Mouse (Mus musculus) MEL (cell line): ENCODE measurements around the gene Psma2. TPM values are rescaled to one million over a fixed set of nuclear protein-coding genes. Genes with fewer than 3 reads are reported as not detected.
A peak's percentile ranks its signal among the peaks of the same experiment; 100 is the strongest.

ENCODE experiments used
- DNase-seq: peaks from one replicate; pipeline ENCODE4 v3.0.0; 2011; ENCODE audit warnings: low read depth, low spot score
- H3K27ac ChIP-seq: 2 replicates; pipeline ENCODE4 v1.5.1; 2012; ENCODE audit warnings: low read depth, mild to moderate bottlenecking, control low read depth, low read length, moderate library complexity; ENCODE audit not compliant: control insufficient read depth
- H3K27me3 ChIP-seq, 2 experiments: fragments of 150-350 bp in 1 of 2; sonication (generic) in 1 of 2; 2 replicates each; pipeline ENCODE4 v1.6.1; 2012; ENCODE audit warnings: low read length in 2 of 2, mild to moderate bottlenecking in 2 of 2, improper control_type of control experiment in 1 of 2, moderate library complexity in 1 of 2; ENCODE audit not compliant: insufficient read depth in 2 of 2, control insufficient read depth in 1 of 2
- H3K36me3 ChIP-seq, 2 experiments: 2 replicates each; pipeline ENCODE4 v1.6.1; 2012 to 2014; ENCODE audit warnings: low read length in 2 of 2, improper control_type of control experiment in 1 of 2, inconsistent platforms in 1 of 2, mild to moderate bottlenecking in 1 of 2; ENCODE audit not compliant: insufficient read depth in 2 of 2, control insufficient read depth in 1 of 2
- H3K4me1 ChIP-seq, 2 experiments: fragments of 150-350 bp in 1 of 2; sonication (generic) in 1 of 2; 2 replicates each; pipeline ENCODE4 v1.6.1; 2012; ENCODE audit warnings: low read length in 2 of 2, improper control_type of control experiment in 1 of 2, mild to moderate bottlenecking in 1 of 2; ENCODE audit not compliant: insufficient read depth in 2 of 2, control insufficient read depth in 1 of 2
- H3K4me3 ChIP-seq, 2 experiments: fragments of 150-350 bp in 1 of 2; sonication (generic) in 1 of 2; 2 replicates each; pipeline ENCODE4 v1.5.1; 2012; ENCODE audit warnings: low read depth in 2 of 2, low read length in 2 of 2, mild to moderate bottlenecking in 2 of 2, moderate library complexity in 2 of 2, control low read depth in 1 of 2, improper control_type of control experiment in 1 of 2; ENCODE audit not compliant: control insufficient read depth in 1 of 2, insufficient read depth in 1 of 2
- H3K79me2 ChIP-seq: 2 replicates; pipeline ENCODE4 v1.6.1; 2012; ENCODE audit warnings: mild to moderate bottlenecking, low read length, moderate library complexity; ENCODE audit not compliant: control insufficient read depth, poor library complexity, insufficient read depth
- H3K9ac ChIP-seq: 2 replicates; pipeline ENCODE4 v1.6.1; 2012; ENCODE audit warnings: low read depth, mild to moderate bottlenecking, control low read depth, low read length, moderate library complexity; ENCODE audit not compliant: control insufficient read depth, poor library complexity, severe bottlenecking
- H3K9me3 ChIP-seq: fragments of 150-350 bp; sonication (generic); replicated peaks from 2 replicates; pipeline ENCODE4 v1.6.1; 2012; ENCODE audit warnings: mild to moderate bottlenecking, low read length, improper control_type of control experiment, moderate library complexity; ENCODE audit not compliant: insufficient read depth
- CTCF ChIP-seq, 3 experiments: IDR thresholded peaks in 2 of 3; conservative IDR thresholded peaks in 1 of 3; 2 replicates each; pipeline ENCODE4 v1.5.1; 2011 to 2012; ENCODE audit warnings: low read length in 3 of 3, low read depth in 2 of 3, mild to moderate bottlenecking in 2 of 3, improper control_type of control experiment in 1 of 3, inconsistent platforms in 1 of 3, mixed read lengths in 1 of 3, moderate library complexity in 1 of 3; ENCODE audit not compliant: control insufficient read depth in 1 of 3, insufficient read depth in 1 of 3, poor library complexity in 1 of 3, severe bottlenecking in 1 of 3
- ETS1 ChIP-seq: IDR thresholded peaks from 2 replicates; pipeline ENCODE4 v1.6.1; 2012; ENCODE audit warnings: low read depth, mild to moderate bottlenecking, inconsistent platforms, low read length, improper control_type of control experiment, moderate library complexity
- HCFC1 ChIP-seq: IDR thresholded peaks from 2 replicates; pipeline ENCODE4 v1.6.1; 2012; ENCODE audit warnings: low read depth, mild to moderate bottlenecking, inconsistent platforms, low read length, improper control_type of control experiment, moderate library complexity
- JUND ChIP-seq: IDR thresholded peaks from 2 replicates; pipeline ENCODE4 v1.6.1; 2011; ENCODE audit warnings: low read depth, mild to moderate bottlenecking, improper control_type of control experiment, low read length
- KAT2A ChIP-seq: conservative IDR thresholded peaks from 2 replicates; pipeline ENCODE4 v1.6.1; 2012; ENCODE audit warnings: low read depth, low read length, improper control_type of control experiment, inconsistent platforms
- NELFE ChIP-seq: IDR thresholded peaks from 2 replicates; pipeline ENCODE4 v1.6.1; 2011; ENCODE audit warnings: low read depth, low read length, improper control_type of control experiment
- POLR2A ChIP-seq, 2 experiments: IDR thresholded peaks; 2 replicates each; pipeline ENCODE4 v1.6.1; 2011 to 2012; ENCODE audit warnings: low read length in 2 of 2, mild to moderate bottlenecking in 2 of 2, control low read depth in 1 of 2, improper control_type of control experiment in 1 of 2, low read depth in 1 of 2, moderate library complexity in 1 of 2; ENCODE audit not compliant: control insufficient read depth in 1 of 2, insufficient read depth in 1 of 2, poor library complexity in 1 of 2
- RAD21 ChIP-seq: IDR thresholded peaks from 2 replicates; pipeline ENCODE4 v1.6.1; 2011; ENCODE audit warnings: mild to moderate bottlenecking, low read depth, low read length, improper control_type of control experiment
- RCOR1 ChIP-seq: IDR thresholded peaks from 2 replicates; pipeline ENCODE4 v1.6.1; 2012; ENCODE audit warnings: low read depth, mild to moderate bottlenecking, inconsistent platforms, low read length, improper control_type of control experiment
- SMC3 ChIP-seq: IDR thresholded peaks from 2 replicates; pipeline ENCODE4 v1.6.1; 2011; ENCODE audit warnings: low read depth, low read length, improper control_type of control experiment
- TAL1 ChIP-seq: IDR thresholded peaks from 2 replicates; pipeline ENCODE4 v1.6.1; 2012; ENCODE audit warnings: mild to moderate bottlenecking, inconsistent platforms, low read length, moderate library complexity, mixed read lengths
- TCF12 ChIP-seq: IDR thresholded peaks from 2 replicates; pipeline ENCODE4 v1.6.1; 2014; ENCODE audit warnings: low read depth, mild to moderate bottlenecking, inconsistent platforms, low read length, improper control_type of control experiment, moderate library complexity
- UBTF ChIP-seq: IDR thresholded peaks from 2 replicates; pipeline ENCODE4 v1.6.1; 2012; ENCODE audit warnings: low read depth, mild to moderate bottlenecking, inconsistent platforms, low read length, improper control_type of control experiment, moderate library complexity, borderline replicate concordance; ENCODE audit not compliant: insufficient read depth
- USF1 ChIP-seq: IDR thresholded peaks from 2 replicates; pipeline ENCODE4 v1.6.1; 2014; ENCODE audit warnings: low read depth, mild to moderate bottlenecking, inconsistent platforms, low read length, improper control_type of control experiment, moderate library complexity
- ZKSCAN1 ChIP-seq: IDR thresholded peaks from 2 replicates; pipeline ENCODE4 v1.6.1; 2012; ENCODE audit warnings: low read depth, mild to moderate bottlenecking, inconsistent platforms, low read length, improper control_type of control experiment, moderate library complexity
- ZMIZ1 ChIP-seq: IDR thresholded peaks from 2 replicates; pipeline ENCODE4 v1.6.1; 2012; ENCODE audit warnings: low read depth, mild to moderate bottlenecking, inconsistent platforms, low read length, improper control_type of control experiment, moderate library complexity
- ZNF384 ChIP-seq: IDR thresholded peaks from 2 replicates; pipeline ENCODE4 v1.6.1; 2012; ENCODE audit warnings: low read depth, mild to moderate bottlenecking, inconsistent platforms, low read length, improper control_type of control experiment
- polyA plus RNA-seq, 2 experiments: library from polyadenylated mRNA; stranded (reverse) in 1 of 2; unstranded in 1 of 2; fragments of >175 nt in 1 of 2; fragments of >200 nt in 1 of 2; gene quantifications; 2 replicates each; pipeline versions ENCODE4 v1.2.1 to v1.2.4; 2012; ENCODE audit warnings: low replicate concordance in 2 of 2, low read depth in 1 of 2; ENCODE audit not compliant: insufficient read length in 2 of 2, insufficient read depth in 1 of 2, missing spikeins in 1 of 2
- total RNA-seq: library from RNA; depleted of rRNA; stranded (reverse); fragments of 300-350 nt; gene quantifications from 2 replicates; pipeline ENCODE4 v1.2.3, GENCODE M21; 2012

Gene Psma2
- total and polyA plus RNA-seq, 3 experiments = 139 to 174 TPM; not detected in 1

GRCm38 (mm10) chr13:14670342-14670741 lies 57.3 kb downstream of the Psma2 start:
- H3K27me3 ChIP-seq = no peaks in the 10 kb centered on the region
- TF ChIP-seq RAD21 (peak; percentile 23), NELFE (no peak), CTCF (IDR thresholded peaks at IDR 0.05 in 2 of 3, conservative IDR thresholded peaks at IDR 0.05 in 1 of 3; ENCODE audit: control insufficient read depth in 1 of 3, insufficient read depth in 1 of 3, low read depth in 2 of 3, low read length in 3 of 3, poor library complexity in 1 of 3, severe bottlenecking in 1 of 3) (peak in 1 of 3 experiments; percentile 26; a peak in 1 of 6 replicates), SMC3 (peak; percentile 31), ETS1 (no peak)
- no peak overlapping the region for H3K27ac ChIP-seq
- no peaks in the 10 kb centered on the region for H3K36me3 ChIP-seq
- H3K4me1 ChIP-seq = no peaks in the 10 kb centered on the region
- DNase-seq = peak; percentile 13
- H3K4me3 ChIP-seq = no peak overlapping the region
- H3K9ac ChIP-seq = no peak overlapping the region
- no peaks in the 10 kb centered on the region for H3K9me3 ChIP-seq
- H3K79me2 ChIP-seq = no peaks in the 10 kb centered on the region

- Histone ChIP-seq H3K27me3 (no peaks in the 10 kb centered on the region), H3K4me1 (no peaks in the 10 kb centered on the region), H3K27ac (no peak overlapping the region), H3K79me2 (no peaks in the 10 kb centered on the region), H3K9me3 (no peaks in the 10 kb centered on the region), H3K36me3 (no peaks in the 10 kb centered on the region), H3K9ac (no peak overlapping the region), H3K4me3 (no peak overlapping the region)
- peak; percentile 6 for DNase-seq
- no peak for TF ChIP-seq USF1
- no peak for TF ChIP-seq HCFC1
- TF ChIP-seq TAL1 = no peak
- peak; percentile 33 for TF ChIP-seq RAD21
- no peak for TF ChIP-seq RCOR1
- no peak for TF ChIP-seq POLR2A (IDR thresholded peaks at IDR 0.05; ENCODE audit: control insufficient read depth in 1 of 2, insufficient read depth in 1 of 2, low read depth in 1 of 2, low read length in 2 of 2, poor library complexity in 1 of 2)
- TF ChIP-seq ZKSCAN1 = no peak
- TF ChIP-seq ZMIZ1 = no peak
- peak in 2 of 3 experiments; percentile 1 to 16; a peak in 1 of 6 replicates for TF ChIP-seq CTCF (IDR thresholded peaks at IDR 0.05 in 2 of 3, conservative IDR thresholded peaks at IDR 0.05 in 1 of 3; ENCODE audit: control insufficient read depth in 1 of 3, insufficient read depth in 1 of 3, low read depth in 2 of 3, low read length in 3 of 3, poor library complexity in 1 of 3, severe bottlenecking in 1 of 3)
- TF ChIP-seq SMC3 = peak; percentile 30
- TF ChIP-seq TCF12 = no peak
- no peak for TF ChIP-seq JUND
These were observed 75.9 kb downstream of the Psma2 start for GRCm38 (mm10) chr13:14688955-14689354.

GRCm38 (mm10) chr13:14716801-14717200 lies 103.8 kb downstream of the Psma2 start:
- DNase-seq = no peak
- H3K27ac ChIP-seq = no peak overlapping the region
- no peaks in the 10 kb centered on the region for H3K9me3 ChIP-seq
- no peaks in the 10 kb centered on the region for H3K36me3 ChIP-seq
- H3K27me3 ChIP-seq = no peaks in the 10 kb centered on the region; a peak in 1 of 4 replicates
- no peak overlapping the region for H3K4me3 ChIP-seq
- TF ChIP-seq ZNF384 = no peak
- TF ChIP-seq KAT2A = no peak
- TF ChIP-seq UBTF = no peak
- no peaks in the 10 kb centered on the region for H3K79me2 ChIP-seq
- no peaks in the 10 kb centered on the region for H3K4me1 ChIP-seq
- no peak overlapping the region for H3K9ac ChIP-seq
